Mouse (Mus musculus): ENCODE measurements around the gene Fpr1. TPM values are rescaled to one million over a fixed set of nuclear protein-coding genes. Genes with fewer than 3 reads are reported as not detected.

Gene Fpr1
- polyA plus RNA-seq, 1 experiment from 2014 or later = 13.7 TPM

DNA sequence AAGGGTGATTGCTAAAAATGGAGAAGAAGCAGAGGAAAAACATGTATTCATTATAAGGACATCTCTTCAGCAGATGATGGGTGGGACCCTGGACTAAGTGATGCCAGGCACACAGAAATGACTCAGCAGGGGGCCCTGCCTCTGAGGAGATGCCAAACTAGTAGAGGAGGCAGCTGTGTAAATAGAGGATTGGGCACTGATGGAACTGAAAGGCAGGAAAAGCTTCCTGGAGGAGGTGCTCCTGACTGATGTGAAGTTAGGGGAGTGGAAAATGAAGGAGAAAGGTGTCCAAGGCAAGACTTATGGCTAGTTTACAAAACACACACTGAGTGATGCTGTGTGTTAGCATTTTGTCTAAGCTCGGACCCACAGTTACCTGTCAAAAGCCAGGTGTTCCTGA, 26.3 kb downstream of the Fpr1 start:
- 50% methylated on average over 1 of the region's 1 CpGs for WGBS
- Histone ChIP-seq H3K36me3 (ENCODE audit: insufficient read depth, low read length) (no peaks in the 10 kb centered on the region), H3K4me1 (ENCODE audit: insufficient read depth, low read depth, low read length) (no peaks in the 10 kb centered on the region), H3K4me3 (ENCODE audit: low read depth, low read length) (no peak overlapping the region), H3K9ac (replicated peaks; ENCODE audit: low read depth) (no peak overlapping the region), H3K27ac (ENCODE audit: low read length) (no peak overlapping the region), H3K9me3 (ENCODE audit: low read length) (no peaks in the 10 kb centered on the region), H3K4me2 (replicated peaks; ENCODE audit: low read depth, low read length) (no peak overlapping the region), H3K27me3 (replicated peaks; ENCODE audit: insufficient read depth, low read length) (no peaks in the 10 kb centered on the region)
- ATAC-seq (no peak), DNase-seq (ENCODE audit: low spot score) (no peak)
- no peak for TF ChIP-seq EP300 (IDR thresholded peaks at IDR 0.05)
- TF ChIP-seq CTCF (IDR thresholded peaks at IDR 0.05) = no peak

- TF ChIP-seq CTCF (IDR thresholded peaks at IDR 0.05) (no peak), EP300 (IDR thresholded peaks at IDR 0.05) (no peak)
- Histone ChIP-seq H3K4me2 (replicated peaks; ENCODE audit: low read depth, low read length) (no peak overlapping the region), H3K4me3 (ENCODE audit: low read depth, low read length) (no peak overlapping the region), H3K36me3 (ENCODE audit: insufficient read depth, low read length) (no peaks in the 10 kb centered on the region), H3K9ac (replicated peaks; ENCODE audit: low read depth) (no peak overlapping the region), H3K27me3 (replicated peaks; ENCODE audit: insufficient read depth, low read length) (no peaks in the 10 kb centered on the region), H3K27ac (ENCODE audit: low read length) (no peak overlapping the region), H3K4me1 (ENCODE audit: insufficient read depth, low read depth, low read length) (no peaks in the 10 kb centered on the region), H3K9me3 (ENCODE audit: low read length) (no peaks in the 10 kb centered on the region)
- ATAC-seq (0 out of 2 replicates have a peak, but pooled peaks have one; percentile 12), DNase-seq (ENCODE audit: low spot score) (no peak)
- WGBS = 40% methylated on average over 1 of the region's 1 CpGs
These were observed 27.1 kb downstream of the Fpr1 start for GRCm38 (mm10) chr17:17856612-17857011.

DNA sequence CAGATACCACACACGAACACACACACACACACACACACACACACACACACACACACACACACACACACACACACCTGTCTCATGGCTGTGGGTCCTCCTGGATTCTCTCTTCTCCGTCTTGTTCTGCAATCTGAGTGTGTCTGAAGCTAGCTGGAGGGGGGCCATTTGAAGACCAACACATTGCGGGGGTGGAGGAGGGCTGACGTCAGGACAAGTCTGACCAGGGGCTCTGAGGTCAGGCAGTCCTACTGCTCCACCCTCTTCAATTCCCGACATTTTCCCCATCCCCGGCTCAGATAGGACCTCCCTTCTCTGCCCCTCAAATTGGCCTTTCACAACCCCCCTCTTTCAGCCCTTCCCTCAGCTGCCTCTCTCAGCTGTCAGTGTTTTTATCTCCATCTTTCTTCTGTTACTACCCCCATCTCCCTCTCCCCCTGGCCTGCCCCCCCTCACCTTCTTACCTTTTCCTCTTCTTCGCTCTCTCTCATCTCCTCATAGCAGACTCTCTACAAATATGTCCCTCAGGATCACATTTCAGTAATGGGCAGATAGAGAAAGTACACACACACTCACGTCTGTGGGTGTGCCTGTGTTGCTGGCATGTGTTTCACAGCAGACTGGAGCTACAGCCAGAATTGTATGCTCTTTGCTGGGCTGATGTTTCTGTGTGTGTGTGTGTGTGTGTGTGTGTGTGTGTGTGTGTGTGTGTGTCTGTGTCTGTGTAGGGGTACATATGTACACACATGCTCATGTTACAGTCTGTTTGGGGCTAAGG, 28.5 kb downstream of the Fpr1 start, which contains the start of gene Has1:
Gene Has1 (minus strand): TSS at position 142 of the 775 bp plus-strand sequence.
- 33% methylated on average over 8 of the region's 8 CpGs for WGBS
- ATAC-seq = peak; percentile 62
- no peak within 1 kb of the TSS for H3K27ac ChIP-seq (ENCODE audit: low read length)
- H3K4me2 ChIP-seq (replicated peaks; ENCODE audit: low read depth, low read length) = no peak within 1 kb of the TSS
- no peaks in the 10 kb centered on the region for H3K36me3 ChIP-seq (ENCODE audit: insufficient read depth, low read length)
- no peaks in the 10 kb centered on the region for H3K9me3 ChIP-seq (ENCODE audit: low read length)
- no peak within 1 kb of the TSS for H3K4me3 ChIP-seq (ENCODE audit: low read depth, low read length)
- H3K9ac ChIP-seq (replicated peaks; ENCODE audit: low read depth) = no peak within 1 kb of the TSS
- H3K27me3 ChIP-seq (replicated peaks; ENCODE audit: insufficient read depth, low read length) = no peaks in the 10 kb centered on the region
- H3K4me1 ChIP-seq (ENCODE audit: insufficient read depth, low read depth, low read length) = no peaks in the 10 kb centered on the region
- peak; percentile 32 for DNase-seq (ENCODE audit: low spot score)
- TF ChIP-seq EP300 (IDR thresholded peaks at IDR 0.05) (no peak), CTCF (IDR thresholded peaks at IDR 0.05) (no peak)

GRCm38 (mm10) chr17:17849906-17850712, 33.6 kb downstream of the Fpr1 start:
- Histone ChIP-seq H3K4me2 (replicated peaks; ENCODE audit: low read depth, low read length) (no peak overlapping the region), H3K9me3 (ENCODE audit: low read length) (no peaks in the 10 kb centered on the region), H3K27me3 (replicated peaks; ENCODE audit: insufficient read depth, low read length) (no peaks in the 10 kb centered on the region), H3K9ac (replicated peaks; ENCODE audit: low read depth) (no peak overlapping the region), H3K36me3 (ENCODE audit: insufficient read depth, low read length) (no peaks in the 10 kb centered on the region), H3K4me3 (ENCODE audit: low read depth, low read length) (no peak overlapping the region), H3K27ac (ENCODE audit: low read length) (no peak overlapping the region), H3K4me1 (ENCODE audit: insufficient read depth, low read depth, low read length) (no peaks in the 10 kb centered on the region)
- WGBS = 31% methylated on average over 55 of the region's 55 CpGs
- DNase-seq (ENCODE audit: low spot score) = no peak
- ATAC-seq = no peak
- no peak for TF ChIP-seq EP300 (IDR thresholded peaks at IDR 0.05)
- TF ChIP-seq CTCF (IDR thresholded peaks at IDR 0.05) = no peak

GRCm38 (mm10) chr17:17848988-17849387, 34.8 kb downstream of the Fpr1 start:
- DNase-seq (ENCODE audit: low spot score) (no peak), ATAC-seq (no peak)
- no peaks in the 10 kb centered on the region for H3K27me3 ChIP-seq (replicated peaks; ENCODE audit: insufficient read depth, low read length)
- no peaks in the 10 kb centered on the region for H3K4me1 ChIP-seq (ENCODE audit: insufficient read depth, low read depth, low read length)
- H3K36me3 ChIP-seq (ENCODE audit: insufficient read depth, low read length) = no peaks in the 10 kb centered on the region
- TF ChIP-seq EP300 (IDR thresholded peaks at IDR 0.05) (no peak), CTCF (IDR thresholded peaks at IDR 0.05) (no peak)
- H3K4me2 ChIP-seq (replicated peaks; ENCODE audit: low read depth, low read length) = no peak overlapping the region
- WGBS = 69% methylated on average over 2 of the region's 2 CpGs
- no peak overlapping the region for H3K4me3 ChIP-seq (ENCODE audit: low read depth, low read length)
- no peak overlapping the region for H3K27ac ChIP-seq (ENCODE audit: low read length)
- no peak overlapping the region for H3K9ac ChIP-seq (replicated peaks; ENCODE audit: low read depth)
- H3K9me3 ChIP-seq (ENCODE audit: low read length) = no peaks in the 10 kb centered on the region
